Mouse (Mus musculus): ENCODE data around the gene Ptpdc1.

- no peak for TF ChIP-seq CTCF (IDR thresholded peaks at IDR 0.05; ENCODE audit: low read depth, low read length)
- TF ChIP-seq GATA2 (IDR thresholded peaks at IDR 0.05; ENCODE audit: borderline replicate concordance, low read depth, low read length) = no peak
- TF ChIP-seq GATA1 (IDR thresholded peaks at IDR 0.05; ENCODE audit: borderline replicate concordance, low read length) = no peak
- no peak for TF ChIP-seq TAL1 (conservative IDR thresholded peaks at IDR 0.05; ENCODE audit: low read depth, low read length)
- no peak for TF ChIP-seq POLR2AphosphoS5 (IDR thresholded peaks at IDR 0.05; ENCODE audit: insufficient replicate concordance, low read depth, low read length)
Measured at GRCm38 (mm10) chr13:48659254-48660220, 34.1 kb upstream of the Ptpdc1 start.

Measured in G1E (cell line).